In genomic region chr3:155409371-155409770, GRCm38 (mm10) we compare ENCODE assay signal across 17 mouse cellular contexts.
A peak's percentile ranks its signal among the peaks of the same experiment; 100 is the strongest.
DNase-seq lines count a peak whose midpoint lies in the region; ATAC-seq lines count a peak whose summit lies in the region.
"Had no signal": no experiment of that assay in that cellular context is flagged by ENCODE, and none has a peak within 500 bp of the region (broad histone marks: within the 10 kb centered on the region; RNA-seq: fewer than 3 reads in every experiment).

No protein-coding gene starts in this region.

- H3K27me3 ChIP-seq in hindbrain, embryonic 10.5 days (ENCODE audit: insufficient read depth, poor library complexity, severe bottlenecking): no peaks in the 10 kb centered on the region
- no peaks in the 10 kb centered on the region for H3K27me3 ChIP-seq in hindbrain, embryonic 11.5 days (ENCODE audit: control insufficient read depth, insufficient read depth, low read length)
- H3K27me3 ChIP-seq in midbrain, embryonic 13.5 days: no peaks in the 10 kb centered on the region
- H3K27me3 ChIP-seq in midbrain, embryonic 14.5 days (ENCODE audit: control insufficient read depth, insufficient read depth, low read length): no peaks in the 10 kb centered on the region
- no peaks in the 10 kb centered on the region for H3K27me3 ChIP-seq in embryonic facial prominence, embryonic 11.5 days (ENCODE audit: control insufficient read depth, insufficient read depth, low read length)
- H3K27me3 ChIP-seq: forebrain, embryonic 13.5 days had no signal

- no peaks in the 10 kb centered on the region for H3K9me3 ChIP-seq in hindbrain, embryonic 10.5 days
- H3K9me3 ChIP-seq in hindbrain, embryonic 11.5 days (ENCODE audit: control insufficient read depth, low read length): no peaks in the 10 kb centered on the region
- no peaks in the 10 kb centered on the region for H3K9me3 ChIP-seq in midbrain, embryonic 13.5 days
- no peaks in the 10 kb centered on the region for H3K9me3 ChIP-seq in midbrain, embryonic 14.5 days (ENCODE audit: control insufficient read depth, low read length)
- H3K9me3 ChIP-seq in embryonic facial prominence, embryonic 11.5 days (replicated peaks; ENCODE audit: control insufficient read depth, low read length): no peaks in the 10 kb centered on the region
- H3K9me3 ChIP-seq: forebrain, embryonic 13.5 days; heart, embryonic 10.5 days had no signal

- peaks cover 17% of the 10 kb centered on the region for H3K4me1 ChIP-seq in hindbrain, embryonic 10.5 days (replicated peaks)
- no peaks in the 10 kb centered on the region for H3K4me1 ChIP-seq in hindbrain, embryonic 11.5 days (replicated peaks; ENCODE audit: control insufficient read depth, insufficient read depth, low read length)
- peaks cover 14% of the 10 kb centered on the region for H3K4me1 ChIP-seq in midbrain, embryonic 13.5 days (replicated peaks)
- no peaks in the 10 kb centered on the region for H3K4me1 ChIP-seq in midbrain, embryonic 14.5 days (ENCODE audit: control insufficient read depth, insufficient read depth, low read length)
- H3K4me1 ChIP-seq in embryonic facial prominence, embryonic 11.5 days (ENCODE audit: control insufficient read depth, insufficient read depth, low read length): no peaks in the 10 kb centered on the region
- H3K4me1 ChIP-seq: heart, embryonic 10.5 days had no signal

- 0 out of 2 replicates have a peak overlapping the region, but pooled peaks have one; percentile 12 for H3K27ac ChIP-seq in hindbrain, embryonic 10.5 days
- H3K27ac ChIP-seq in hindbrain, embryonic 11.5 days (ENCODE audit: low read depth, low read length): no peak overlapping the region
- H3K27ac ChIP-seq in midbrain, embryonic 13.5 days: no peak overlapping the region
- no peak overlapping the region for H3K27ac ChIP-seq in midbrain, embryonic 14.5 days (replicated peaks; ENCODE audit: low read depth, low read length)
- no peak overlapping the region for H3K27ac ChIP-seq in embryonic facial prominence, embryonic 11.5 days (replicated peaks; ENCODE audit: low read depth, low read length)
- H3K27ac ChIP-seq: forebrain, embryonic 13.5 days; heart, embryonic 10.5 days had no signal

- H3K4me3 ChIP-seq in hindbrain, embryonic 10.5 days: no peak overlapping the region
- H3K4me3 ChIP-seq in hindbrain, embryonic 11.5 days (ENCODE audit: low read depth, low read length): no peak overlapping the region
- H3K4me3 ChIP-seq in midbrain, embryonic 13.5 days (replicated peaks): no peak overlapping the region
- H3K4me3 ChIP-seq in midbrain, embryonic 14.5 days (replicated peaks; ENCODE audit: low read depth, low read length): no peak overlapping the region
- H3K4me3 ChIP-seq in embryonic facial prominence, embryonic 11.5 days (ENCODE audit: low read depth, low read length): no peak overlapping the region
- H3K4me3 ChIP-seq: forebrain, embryonic 13.5 days; heart, embryonic 10.5 days had no signal

- no peaks in the 10 kb centered on the region for H3K36me3 ChIP-seq in hindbrain, embryonic 10.5 days
- no peaks in the 10 kb centered on the region for H3K36me3 ChIP-seq in hindbrain, embryonic 11.5 days (ENCODE audit: control insufficient read depth, insufficient read depth, low read length)
- no peaks in the 10 kb centered on the region for H3K36me3 ChIP-seq in midbrain, embryonic 13.5 days
- H3K36me3 ChIP-seq in midbrain, embryonic 14.5 days (ENCODE audit: control insufficient read depth, insufficient read depth, low read length): no peaks in the 10 kb centered on the region
- H3K36me3 ChIP-seq in embryonic facial prominence, embryonic 11.5 days (replicated peaks; ENCODE audit: control insufficient read depth, insufficient read depth, low read depth, low read length): no peaks in the 10 kb centered on the region
- H3K36me3 ChIP-seq: heart, embryonic 10.5 days had no signal

- 63% methylated on average over 2 of the region's 2 CpGs for WGBS in hindbrain, embryonic 10.5 days
- WGBS in hindbrain, embryonic 11.5 days: 79% methylated on average over 2 of the region's 2 CpGs
- WGBS in midbrain, embryonic 13.5 days: 73% methylated on average over 2 of the region's 2 CpGs
- 71% methylated on average over 2 of the region's 2 CpGs for WGBS in midbrain, embryonic 14.5 days
- 28% methylated on average over 2 of the region's 2 CpGs for WGBS in embryonic facial prominence, embryonic 11.5 days

- ATAC-seq in hindbrain, embryonic 11.5 days (ENCODE audit: low FRiP score): no peak
- 0 out of 2 replicates have a peak, but pooled peaks have one; percentile 6 for ATAC-seq in midbrain, embryonic 13.5 days
- no peak for ATAC-seq in midbrain, embryonic 14.5 days (ENCODE audit: low FRiP score, low TSS enrichment)
- ATAC-seq in embryonic facial prominence, embryonic 11.5 days (replicated peaks; ENCODE audit: insufficient number of reproducible peaks, low FRiP score, low TSS enrichment, low read depth): 0 out of 2 replicates have a peak, but pooled peaks have one; percentile 44

- H3K9ac ChIP-seq in hindbrain, embryonic 11.5 days (ENCODE audit: low read depth, low read length): no peak overlapping the region
- H3K9ac ChIP-seq in midbrain, embryonic 13.5 days (replicated peaks): no peak overlapping the region
- no peak overlapping the region for H3K9ac ChIP-seq in midbrain, embryonic 14.5 days (replicated peaks; ENCODE audit: low read length)
- H3K9ac ChIP-seq in embryonic facial prominence, embryonic 11.5 days (replicated peaks; ENCODE audit: low read length): no peak overlapping the region
- H3K9ac ChIP-seq: forebrain, embryonic 13.5 days had no signal

- no peak for DNase-seq in hindbrain, embryonic 10.5 days (ENCODE audit: low spot score)
- DNase-seq in hindbrain, embryonic 11.5 days (ENCODE audit: low spot score): no peak
- DNase-seq in midbrain, embryonic 14.5 days: no peak
- peak; percentile 61 for DNase-seq in embryonic facial prominence, embryonic 11.5 days (ENCODE audit: low spot score)
- DNase-seq in adipocyte (ENCODE audit: low spot score): no peak
- no peak for DNase-seq in kidney, postnatal 25 days
- DNase-seq: adrenal gland, postnatal 14 days; cerebellum, adult 11-12 months; cerebellum, adult 9-10 months; cerebellum, postnatal 25 days; gastrocnemius, postnatal 10 days; heart, adult 18-20 months; heart, postnatal 10 days; heart, postnatal 4 days had no signal

- no peak overlapping the region for H3K4me2 ChIP-seq in hindbrain, embryonic 11.5 days (replicated peaks; ENCODE audit: low read depth, low read length)
- H3K4me2 ChIP-seq in midbrain, embryonic 13.5 days (replicated peaks): no peak overlapping the region
- H3K4me2 ChIP-seq in midbrain, embryonic 14.5 days (ENCODE audit: low read length): no peak overlapping the region
- no peak overlapping the region for H3K4me2 ChIP-seq in embryonic facial prominence, embryonic 11.5 days (ENCODE audit: low read depth, low read length)
- H3K4me2 ChIP-seq: forebrain, embryonic 13.5 days had no signal

Comparison
In these comparisons a context has a peak if more than half of its experiments do, and no peak if none do; other contexts are left out.
1. ATAC-seq: peak in midbrain, embryonic 13.5 days (single experiment) and embryonic facial prominence, embryonic 11.5 days (single experiment); none in hindbrain, embryonic 11.5 days (single experiment) and midbrain, embryonic 14.5 days (single experiment).